Mouse (Mus musculus): ENCODE measurements around the gene Tmem50b.

DNA sequence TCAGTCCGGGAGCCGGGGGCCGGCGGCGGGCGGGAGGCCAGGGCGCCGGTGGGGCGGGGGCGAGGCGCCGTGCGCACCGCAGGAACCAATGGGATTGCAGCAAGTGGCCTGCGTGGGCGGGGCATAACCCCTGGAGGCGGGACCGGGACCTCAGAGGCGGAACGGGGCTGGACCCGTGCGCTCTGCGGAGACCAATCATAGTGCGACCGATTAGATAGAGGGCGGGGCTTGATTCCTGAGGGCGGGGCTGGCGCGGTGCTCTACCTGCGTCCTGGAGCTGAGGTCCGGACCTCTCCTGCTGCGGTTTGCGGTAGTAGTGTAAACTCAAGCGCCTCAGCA, at the start of gene Tmem50b:
- TF ChIP-seq POLR2A (IDR thresholded peaks at IDR 0.05; ENCODE audit: insufficient read depth, low read depth, low read length) (no peak), CTCF (IDR thresholded peaks at IDR 0.05; ENCODE audit: insufficient read depth, low read depth, low read length) (no peak)
